Mouse (Mus musculus) G1E-ER4 (cell line): ENCODE data around the gene Dand5. TPM values are rescaled to one million over a fixed set of nuclear protein-coding genes. Genes with fewer than 3 reads are reported as not detected.

Experiments
- GATA1 ChIP-seq: IDR thresholded peaks from one replicate; pipeline ENCODE4 v1.8.0; 2012; ENCODE audit warnings: low read length, inconsistent platforms
- polyA plus RNA-seq: library from polyadenylated mRNA; stranded (reverse); fragments of >175 nt; gene quantifications from 2 replicates; pipeline ENCODE4 v1.2.3, GENCODE M21; 2012

The Dand5 gene
- polyA plus RNA-seq, 1 experiment, result 1.7 TPM

DNA sequence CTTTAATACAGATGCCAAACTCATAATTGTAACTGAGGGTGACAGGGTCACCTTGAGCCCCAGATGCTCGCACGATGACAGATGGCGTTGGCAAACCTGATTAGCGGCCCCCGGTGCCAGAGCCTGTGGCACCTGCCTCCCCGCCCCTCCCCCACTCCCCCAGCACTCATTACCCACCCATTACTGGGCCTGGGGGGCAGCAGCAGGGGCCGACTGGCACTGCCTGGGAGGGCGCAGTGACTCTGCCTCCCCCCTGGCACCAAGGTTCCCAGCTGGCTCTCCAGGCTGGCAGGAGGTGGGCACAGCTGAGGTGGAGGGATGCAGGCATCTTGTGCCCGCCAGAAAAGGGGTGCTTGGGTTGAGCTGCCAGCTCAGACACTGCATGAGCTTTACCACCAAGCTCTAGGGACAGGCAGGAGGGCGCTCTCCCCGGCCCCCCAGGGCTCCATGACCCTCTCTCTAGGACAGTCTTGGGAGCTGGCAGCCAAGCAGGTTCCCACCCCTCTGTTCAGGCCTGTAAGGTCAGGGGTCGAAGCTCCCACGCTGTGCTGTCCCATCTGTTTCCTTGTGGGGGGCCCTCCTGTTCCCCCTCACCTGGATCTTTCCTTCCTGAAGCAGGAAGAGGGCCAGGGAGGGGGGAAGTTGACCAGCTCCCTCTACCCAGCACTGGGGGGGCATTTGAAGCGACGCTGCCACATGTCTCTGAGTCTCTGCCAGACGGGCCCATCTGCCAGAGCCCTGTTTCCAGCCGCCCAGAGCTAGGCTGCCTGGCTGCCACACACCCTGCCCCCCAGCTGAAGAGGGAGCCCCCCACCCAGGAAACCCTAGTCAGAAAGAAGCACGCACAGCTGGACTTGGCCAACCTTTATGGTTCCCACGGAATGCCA lies 7.8 kb downstream of the Dand5 start:
- TF ChIP-seq GATA1, result no peak

- no peak for TF ChIP-seq GATA1
These were observed 8.4 kb downstream of the Dand5 start for GRCm38 (mm10) chr8:84814240-84814554.

DNA sequence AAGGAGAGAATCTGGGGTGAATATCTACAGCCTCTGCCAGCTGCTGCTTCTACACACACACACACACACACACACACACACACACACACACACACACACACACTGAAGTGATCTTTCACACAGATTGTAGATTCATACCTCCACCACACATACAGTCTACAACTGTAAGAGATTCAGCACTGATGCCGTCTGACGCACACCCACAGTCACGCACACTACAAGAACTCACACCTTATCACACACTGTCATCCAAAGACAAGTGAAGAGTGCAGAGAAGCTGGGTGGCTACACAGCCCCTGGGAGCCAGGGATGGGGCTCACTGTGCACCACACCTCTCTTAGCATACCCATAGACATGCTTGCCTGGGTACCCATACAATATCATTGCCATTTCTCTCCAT lies 8.8 kb downstream of the Dand5 start:
- no peak for TF ChIP-seq GATA1

GRCm38 (mm10) chr8:84813059-84813458 lies 9.6 kb downstream of the Dand5 start:
- no peak for TF ChIP-seq GATA1

GRCm38 (mm10) chr8:84811303-84811702 lies 11.3 kb downstream of the Dand5 start:
- TF ChIP-seq GATA1, result no peak

GRCm38 (mm10) chr8:84810896-84811295 lies 11.7 kb downstream of the Dand5 start:
- no peak for TF ChIP-seq GATA1

- no peak for TF ChIP-seq GATA1
These were observed 12.7 kb downstream of the Dand5 start for GRCm38 (mm10) chr8:84809941-84810280.

- TF ChIP-seq GATA1, result no peak
These were observed 13.3 kb downstream of the Dand5 start for GRCm38 (mm10) chr8:84809109-84809940.

- no peak for TF ChIP-seq GATA1
These were observed 16.6 kb downstream of the Dand5 start for GRCm38 (mm10) chr8:84806031-84806430.

DNA sequence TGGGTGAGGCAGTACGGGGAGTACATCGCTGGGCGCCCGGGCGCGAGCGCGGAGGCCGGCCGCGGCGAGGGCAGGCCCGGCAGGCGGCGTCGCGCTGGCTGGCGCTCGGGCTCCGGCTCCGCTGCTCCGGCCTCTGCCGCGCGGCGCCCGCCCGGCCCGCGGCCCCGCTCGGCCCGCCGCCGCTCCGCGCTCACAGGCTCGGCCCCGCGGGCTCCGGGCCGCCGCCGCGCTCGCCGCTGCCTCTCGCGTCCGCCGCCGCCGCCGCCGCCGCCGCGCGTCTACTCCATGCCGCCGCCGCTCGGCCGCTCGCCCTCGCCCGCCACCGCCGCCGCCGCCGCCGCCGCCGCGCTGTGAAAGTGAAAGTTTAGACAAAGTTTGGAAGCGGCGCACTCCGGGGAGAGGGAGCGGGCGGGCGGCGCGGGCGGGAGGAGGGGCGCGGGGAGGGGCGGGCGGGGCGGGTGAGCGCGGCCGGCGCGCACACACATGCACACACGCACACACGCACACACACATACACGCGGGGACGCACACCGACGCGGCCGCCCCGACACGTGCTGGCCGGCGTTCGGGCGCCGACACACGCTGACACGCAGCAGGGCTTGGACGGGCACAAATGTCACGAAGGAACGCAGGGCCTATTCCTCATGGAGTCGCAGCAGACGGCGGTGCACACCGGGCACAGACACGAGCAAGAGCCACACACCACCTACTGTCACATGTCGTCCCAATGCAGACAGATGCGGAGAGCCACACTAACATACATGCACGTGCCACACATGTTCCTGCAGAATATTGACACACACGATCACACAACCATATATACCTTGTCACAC lies 22.4 kb downstream of the Dand5 start, which contains the start of gene Nfix:
TSS of gene Nfix (minus strand) at position 346 of the 833 bp plus-strand sequence.
- TF ChIP-seq GATA1, result no peak

DNA sequence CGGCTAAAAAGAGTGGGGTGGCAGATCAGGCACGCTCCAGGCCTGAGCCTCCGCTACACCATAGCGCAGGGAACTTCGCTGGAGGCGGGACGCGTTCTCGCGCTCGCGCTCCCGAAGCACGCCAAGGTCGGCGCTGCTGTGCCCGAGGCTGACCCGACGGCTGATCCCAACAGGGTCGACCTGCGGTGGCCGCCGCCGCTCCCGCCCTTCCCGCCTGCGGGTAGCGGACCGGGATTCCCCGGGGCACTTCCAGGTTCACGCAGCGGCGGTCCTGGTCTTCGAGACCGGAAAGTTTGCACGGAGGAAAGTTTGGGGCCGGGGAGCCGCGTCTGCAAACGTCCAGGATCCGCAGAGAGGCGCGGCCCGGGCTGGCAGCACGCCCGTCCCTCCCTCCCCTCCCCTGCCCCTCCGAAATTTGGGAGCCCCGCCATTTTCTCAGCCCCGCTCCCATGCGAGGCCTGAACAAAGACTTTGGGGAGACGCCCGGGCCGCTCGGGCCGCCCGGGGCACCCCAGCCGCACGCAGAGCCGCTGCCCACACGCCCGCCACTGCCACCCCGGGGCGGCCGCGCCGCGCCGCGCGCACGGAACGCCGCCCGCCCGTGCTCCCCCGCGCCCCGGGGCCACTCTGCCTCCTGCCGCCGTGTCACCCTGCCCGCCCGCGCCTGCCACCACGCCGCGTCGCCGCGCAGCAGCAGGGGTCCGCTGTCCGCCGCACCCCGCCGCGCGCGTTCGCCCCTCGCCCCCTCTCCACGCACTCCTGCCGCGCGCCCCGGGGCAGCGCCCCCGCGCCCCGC lies 23.3 kb downstream of the Dand5 start:
- no peak for TF ChIP-seq GATA1

DNA sequence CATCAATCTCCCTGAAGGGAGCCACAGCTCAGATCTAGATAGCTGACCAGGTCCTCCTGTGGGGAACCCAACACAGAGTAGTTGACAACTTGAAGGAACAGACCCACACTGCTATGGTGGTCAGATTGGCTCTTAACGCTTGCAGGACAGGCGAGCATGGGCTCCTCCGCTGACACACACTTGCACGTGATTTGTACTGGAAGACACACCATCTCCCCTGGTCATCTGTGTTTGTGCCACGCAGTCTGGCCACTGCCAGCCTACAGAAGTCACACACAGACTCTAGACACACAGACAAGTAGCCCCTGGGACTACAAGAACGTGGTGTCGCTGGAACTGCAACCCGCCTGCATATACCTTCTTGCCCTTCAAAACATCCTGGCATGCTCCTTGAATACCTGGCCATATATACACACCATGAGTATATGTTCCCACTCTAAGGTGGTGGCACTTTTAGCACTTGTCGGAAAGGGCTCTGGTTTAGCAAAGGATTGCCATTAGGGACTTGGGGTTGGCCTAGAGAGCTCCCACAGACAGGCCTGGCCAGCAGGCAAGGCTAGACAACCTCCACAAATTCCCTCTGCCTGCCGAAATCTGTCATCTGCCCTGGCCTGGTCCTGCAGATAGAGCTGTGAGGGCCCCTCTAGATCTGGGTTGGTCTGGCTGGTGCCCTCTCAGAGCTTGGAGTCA lies 24.0 kb downstream of the Dand5 start:
- no peak for TF ChIP-seq GATA1

GRCm38 (mm10) chr8:84797971-84798370 lies 24.7 kb downstream of the Dand5 start:
- no peak for TF ChIP-seq GATA1

DNA sequence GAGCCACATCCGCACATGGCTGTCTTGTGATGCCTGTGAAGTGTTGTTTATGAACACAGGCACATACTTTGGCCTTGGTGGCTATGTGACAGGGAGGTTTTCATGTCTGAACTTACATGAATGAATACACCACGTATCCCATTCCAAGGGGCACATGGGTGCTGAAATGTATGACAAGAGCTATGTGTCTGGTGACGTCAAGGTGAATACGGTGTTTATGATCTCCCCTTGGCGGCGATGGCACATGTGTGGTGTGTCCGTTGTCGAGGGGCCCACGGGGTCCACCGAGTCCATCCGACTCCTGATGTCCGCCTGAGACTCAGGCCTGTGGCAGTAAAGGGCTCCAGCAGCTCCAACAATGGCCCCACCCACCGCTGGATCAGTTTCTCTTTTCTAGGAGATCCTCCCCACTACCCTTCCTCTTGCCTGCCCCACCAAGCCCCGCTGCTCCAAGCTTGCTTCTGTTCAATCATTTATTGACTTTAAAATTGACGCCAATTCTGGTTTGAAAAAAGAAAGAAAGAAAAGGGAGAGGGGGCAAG lies 25.3 kb downstream of the Dand5 start:
- no peak for TF ChIP-seq GATA1

DNA sequence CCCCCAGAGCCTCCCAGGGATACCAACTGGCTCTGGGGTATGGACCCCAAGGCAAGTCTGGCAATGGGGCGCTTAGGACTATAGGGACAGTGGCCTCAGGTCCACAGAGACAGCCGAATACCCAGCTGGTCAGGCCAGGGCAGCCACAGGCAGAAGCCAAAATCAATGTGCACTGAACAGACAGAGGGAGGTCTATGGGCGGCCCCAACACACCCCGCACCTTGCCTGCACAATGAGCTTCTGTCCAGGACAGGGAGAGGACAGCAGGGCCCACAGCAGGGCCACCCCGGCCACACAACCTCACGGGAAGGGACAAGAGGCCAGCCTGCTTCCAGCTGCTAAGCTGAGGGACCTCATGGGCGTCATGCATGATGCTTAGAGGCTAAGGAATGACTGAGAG lies 28.1 kb downstream of the Dand5 start:
- TF ChIP-seq GATA1, result no peak
